Mouse (Mus musculus): ENCODE measurements at regions not wholly inside any gene's neighbourhood (a gene's known extent, or its start where the extent isn't known, plus 50 kb on each side); places are given as distances from the start of the nearest gene placed in this dataset.
"Not testable (repeated sequence)": the region's sequence is repeated elsewhere in the genome, so short reads cannot be mapped to it uniquely, and the experiment has no call there.

DNA sequence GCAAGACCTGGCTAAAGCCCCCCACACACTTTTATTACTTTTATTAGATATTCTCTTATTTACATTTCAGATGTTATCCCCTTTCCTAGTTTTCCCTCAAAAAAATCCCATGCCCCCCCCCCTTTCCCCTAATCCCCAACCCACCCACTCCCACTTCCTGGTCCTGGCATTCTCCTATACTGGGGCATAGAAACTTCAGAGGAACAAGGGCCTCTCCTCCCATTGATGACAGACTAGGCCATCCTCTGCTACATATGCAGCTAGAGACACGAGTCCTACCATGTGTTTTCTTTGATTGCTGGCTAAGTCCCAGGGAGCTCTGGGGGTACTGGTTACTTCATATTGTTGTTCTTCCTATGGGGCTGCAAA is 116.8 kb downstream of the Rfpl4b start:
- not testable (repeated sequence) for DNase-seq (ENCODE audit: low spot score in 2 of 2)

DNA sequence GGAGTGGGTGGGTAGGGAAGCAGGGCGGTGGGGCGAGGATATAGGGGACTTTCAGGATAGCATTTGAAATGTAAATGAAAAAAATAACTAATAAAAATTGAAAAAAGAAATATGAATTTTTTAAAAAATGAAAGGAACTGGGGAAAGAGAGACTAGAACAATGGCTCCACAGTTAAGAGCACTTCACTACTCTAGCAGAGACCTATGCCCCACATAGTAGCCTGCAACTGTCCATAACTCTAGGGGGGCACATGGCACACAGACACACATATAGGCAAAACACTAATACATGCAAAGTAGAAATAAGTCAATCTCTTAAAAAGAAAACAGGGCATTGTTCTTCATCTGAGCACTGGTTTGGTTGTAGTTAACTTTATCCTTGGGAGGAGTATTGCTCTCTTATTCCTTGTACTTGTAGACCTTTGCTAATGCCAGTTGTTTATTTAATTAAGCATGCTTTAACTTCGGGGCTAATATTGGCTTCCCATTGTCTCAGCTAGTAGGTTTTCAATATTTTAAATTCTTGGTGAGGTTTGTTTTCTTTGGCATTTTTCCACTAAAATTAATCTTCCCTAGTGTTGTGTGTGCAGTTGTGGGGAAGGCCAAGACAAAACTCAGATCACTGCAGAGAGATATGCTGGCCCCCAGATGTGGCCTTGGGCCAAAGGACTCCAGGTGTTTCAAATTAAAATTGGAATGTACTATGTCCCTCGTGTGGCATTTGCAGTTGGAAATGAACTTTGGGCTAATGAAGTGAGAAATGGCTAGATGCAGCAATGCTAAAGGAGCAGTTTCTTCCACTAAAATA is 117.4 kb downstream of the Rfpl4b start:
- DNase-seq (ENCODE audit: low spot score in 2 of 2), result peak; percentile 5 to 24

DNA sequence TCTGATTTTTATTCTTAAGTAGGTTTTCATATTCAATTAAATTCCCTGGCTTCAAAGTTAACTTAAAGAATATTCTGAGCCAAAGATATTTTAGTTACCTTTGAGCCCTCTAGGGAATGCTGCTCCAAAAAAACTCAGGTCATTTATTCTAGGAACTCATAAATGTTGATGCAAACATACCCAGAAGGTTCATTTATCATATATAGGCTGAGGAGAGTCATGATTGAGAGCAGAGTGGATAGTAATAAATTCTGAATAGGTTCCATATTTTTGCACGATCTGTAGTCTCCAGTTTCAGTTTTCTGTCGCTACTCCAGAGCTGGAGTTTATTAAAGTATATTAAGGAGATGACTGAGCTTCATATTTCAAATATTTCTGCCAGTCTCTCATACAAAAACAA is 144.1 kb downstream of the Rfpl4b start:
- DNase-seq (ENCODE audit: low spot score in 2 of 2), result no peak

DNA sequence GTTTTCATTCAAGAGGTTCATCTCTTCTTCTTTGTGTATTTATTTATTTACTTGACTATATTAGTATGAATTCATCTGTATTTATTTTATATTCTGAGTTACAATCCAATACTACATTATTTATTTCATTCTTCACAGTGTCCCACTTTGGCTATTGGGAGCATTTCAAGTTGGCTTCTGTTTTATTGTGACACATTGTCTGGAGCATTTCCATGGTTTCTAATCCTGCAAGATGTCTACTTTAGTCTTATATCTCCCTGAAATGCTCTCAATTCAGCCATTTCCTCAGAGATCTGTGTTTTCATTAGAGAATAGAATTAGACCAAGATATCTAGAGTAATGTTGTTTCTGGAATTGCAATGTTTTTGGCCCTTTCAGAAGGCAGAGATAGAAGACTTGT is 153.0 kb downstream of the Rfpl4b start:
- no peak for DNase-seq (ENCODE audit: low spot score in 2 of 2)

DNA sequence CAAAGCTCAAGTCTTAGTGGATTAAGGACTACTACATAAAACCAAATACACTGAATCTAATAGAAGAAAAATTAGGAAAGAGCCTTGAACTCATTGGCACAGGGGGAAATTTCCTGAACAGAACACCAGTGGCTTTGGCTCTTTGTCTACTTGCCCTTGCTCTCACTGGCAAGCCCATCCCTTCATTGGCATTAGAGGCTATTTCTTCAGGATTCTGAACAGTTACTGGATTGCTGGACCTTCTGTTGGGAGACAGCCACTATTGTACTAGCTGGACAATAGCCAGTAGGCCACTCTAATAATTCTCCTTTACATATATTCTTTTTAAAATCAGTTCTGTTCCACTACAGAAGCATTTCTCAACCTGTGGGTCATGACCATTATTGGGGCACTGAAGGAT is 153.7 kb downstream of the Rfpl4b start:
- DNase-seq (ENCODE audit: low spot score in 2 of 2), result no peak

DNA sequence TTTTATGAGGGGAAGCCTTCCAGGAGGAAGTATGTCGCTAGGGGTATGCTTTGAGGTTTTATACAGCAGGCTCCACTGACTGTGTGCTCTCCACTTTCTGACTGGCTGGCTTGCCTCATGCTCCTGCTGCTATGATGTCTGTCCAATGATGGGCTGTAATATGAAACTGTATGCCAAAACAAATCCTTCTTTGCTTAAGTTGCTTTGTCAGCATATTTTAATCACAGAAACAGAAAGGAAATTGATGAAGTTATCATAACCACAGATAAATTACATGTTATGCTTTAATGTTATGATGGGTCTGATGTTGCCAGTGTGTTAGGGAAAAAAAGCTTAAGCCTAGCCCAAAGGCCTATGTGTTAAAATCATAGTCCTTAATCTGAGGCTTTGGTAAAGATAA is 185.9 kb downstream of the Rfpl4b start:
- no peak for DNase-seq (ENCODE audit: low spot score in 2 of 2)

DNA sequence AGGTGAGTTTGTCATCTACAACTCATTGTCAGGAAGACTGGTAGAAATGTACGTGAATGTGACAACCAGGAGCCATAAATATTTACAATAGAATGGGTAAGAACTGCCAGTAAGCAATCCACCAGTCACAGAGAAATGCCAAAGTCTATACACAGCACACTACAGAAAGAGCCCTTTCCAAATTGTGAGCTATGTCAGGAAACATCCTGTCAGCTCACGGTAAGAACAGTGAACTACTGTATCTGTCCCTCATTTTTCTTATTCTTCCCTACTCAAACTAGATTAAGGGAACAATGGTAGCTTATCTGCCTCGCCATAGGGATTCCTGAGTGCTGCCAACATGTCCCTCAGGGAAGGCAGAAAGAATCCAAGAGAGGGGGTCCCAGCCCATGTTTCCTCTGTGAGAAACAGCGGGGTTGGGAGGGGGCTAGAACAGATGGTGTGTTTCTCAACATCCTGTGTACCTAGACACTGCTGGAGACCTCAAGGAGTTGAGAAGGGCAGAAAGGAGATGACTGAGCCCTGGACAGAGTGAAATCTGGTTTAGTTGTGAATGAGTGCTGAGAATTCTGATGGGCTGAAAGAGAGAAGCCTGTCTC is 191.6 kb downstream of the Rfpl4b start:
- no peak for DNase-seq (ENCODE audit: low spot score in 2 of 2)

DNA sequence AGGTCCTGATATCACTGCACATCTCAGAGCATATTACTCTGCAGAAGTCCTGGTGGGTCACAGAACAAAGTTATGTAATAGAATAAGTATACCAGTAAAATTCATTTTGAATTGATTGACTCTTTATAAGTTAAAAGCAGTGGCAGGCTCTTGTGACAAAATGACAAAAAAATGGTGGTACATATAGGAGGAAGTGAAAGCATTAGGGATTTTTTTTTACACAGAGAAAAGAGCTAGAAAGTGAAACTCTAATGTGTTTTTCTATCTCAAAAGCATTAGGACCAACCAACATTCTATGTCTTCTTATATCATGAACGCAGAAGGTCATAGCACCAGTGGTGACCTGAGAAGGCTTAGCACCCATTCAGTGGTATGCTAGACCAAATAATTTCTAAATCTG is 198.2 kb downstream of the Rfpl4b start:
- no peak for DNase-seq (ENCODE audit: low spot score in 2 of 2)

DNA sequence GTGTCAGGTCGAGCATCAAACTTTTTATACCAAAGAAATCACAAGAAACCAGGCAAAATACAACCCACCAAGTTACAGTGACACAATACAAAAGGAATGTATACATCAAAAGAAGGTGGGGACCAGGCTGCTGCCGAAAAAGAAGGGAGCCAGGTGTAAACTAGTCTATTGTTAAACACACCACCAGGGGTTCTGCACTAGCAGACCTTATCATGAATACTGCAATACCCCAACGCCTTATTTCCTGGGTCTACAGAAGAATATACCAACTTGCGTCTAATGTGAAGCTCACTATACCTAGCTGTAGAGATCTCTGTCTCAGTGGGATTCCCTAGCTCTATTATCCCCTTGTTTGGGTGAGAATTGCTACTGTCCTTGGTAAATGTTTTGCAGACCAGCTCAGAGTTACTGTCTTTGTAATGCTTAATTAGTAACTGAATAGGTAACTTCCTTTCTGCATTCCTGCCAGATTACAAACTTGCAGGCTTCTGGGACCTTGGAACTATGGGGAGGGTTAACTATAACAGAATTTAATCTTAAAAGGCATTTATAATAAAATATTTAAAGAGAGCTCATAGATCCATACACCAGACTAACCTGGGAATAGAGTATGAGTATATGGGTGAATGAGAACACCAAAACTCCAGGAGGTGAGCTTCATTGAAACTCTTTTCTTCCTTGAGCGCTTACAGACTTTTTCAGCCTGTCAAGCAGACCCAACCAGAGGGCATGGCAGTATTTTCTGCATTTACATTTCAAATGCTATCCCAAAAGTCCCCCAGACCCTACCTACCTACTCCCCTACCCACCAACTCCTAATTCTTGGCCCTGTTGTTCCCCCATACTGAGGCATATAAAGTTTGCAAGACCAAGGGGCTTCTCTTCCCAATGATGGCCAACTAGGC is 211.7 kb downstream of the Rfpl4b start:
- DNase-seq (ENCODE audit: low spot score in 2 of 2), result no peak

DNA sequence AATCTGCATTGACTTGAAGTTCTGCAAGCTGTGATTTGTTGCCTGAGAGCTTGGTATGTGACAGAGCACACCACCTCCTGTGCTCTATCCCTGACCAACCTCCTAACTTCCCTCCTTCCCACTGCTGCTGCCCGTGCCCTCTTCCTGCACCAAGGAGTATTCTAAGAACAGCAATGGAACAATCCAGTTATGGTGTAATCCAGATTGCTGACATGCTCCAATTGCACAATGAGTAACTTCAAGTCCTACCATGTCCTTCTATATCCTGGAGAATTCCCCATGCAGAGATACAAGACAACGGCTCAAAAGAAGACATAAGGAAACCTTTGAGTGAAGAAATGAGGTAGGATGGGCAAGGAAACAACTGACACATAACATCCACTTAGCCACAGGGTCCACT is 235.5 kb downstream of the Rfpl4b start:
- no peak for DNase-seq (ENCODE audit: low spot score in 2 of 2)

DNA sequence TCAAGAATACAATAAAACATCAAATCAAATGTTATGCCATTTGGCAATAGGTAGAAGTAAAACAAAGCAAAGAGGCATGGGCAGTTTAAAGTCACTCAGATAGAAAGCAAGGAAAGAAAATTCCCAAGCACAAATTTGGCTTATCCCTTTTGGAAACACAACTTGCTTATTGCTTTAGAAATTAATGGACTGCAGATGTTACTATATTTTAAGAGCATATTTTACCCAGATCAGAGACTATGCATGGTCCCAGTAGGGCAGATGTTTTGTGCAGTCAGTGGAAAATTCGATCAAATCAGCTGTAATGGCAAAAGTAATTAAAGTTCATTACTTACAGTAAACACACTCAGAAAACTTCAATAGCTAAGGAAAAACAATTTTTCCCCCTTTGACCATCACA is 245.9 kb downstream of the Rfpl4b start:
- DNase-seq (ENCODE audit: low spot score in 2 of 2), result no peak

DNA sequence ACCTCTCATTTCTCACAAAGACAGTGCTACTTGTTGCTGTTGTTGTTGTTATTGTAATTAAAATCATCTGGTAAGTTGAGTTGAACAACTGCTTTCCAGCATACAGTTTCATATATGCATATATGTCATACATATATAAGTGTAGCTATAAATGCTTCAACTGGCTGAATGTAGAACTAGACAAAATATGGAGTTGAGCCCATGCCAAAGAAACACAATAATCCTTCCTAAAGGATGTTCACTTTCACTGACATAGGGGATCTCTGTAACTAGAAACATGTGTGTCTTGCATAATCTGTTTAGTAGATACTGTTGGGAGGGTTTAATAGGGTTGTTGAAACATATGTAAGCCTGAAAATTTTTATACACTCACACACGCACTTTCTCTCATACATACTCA is 247.9 kb downstream of the Rfpl4b start:
- DNase-seq (ENCODE audit: low spot score in 2 of 2), result no peak

DNA sequence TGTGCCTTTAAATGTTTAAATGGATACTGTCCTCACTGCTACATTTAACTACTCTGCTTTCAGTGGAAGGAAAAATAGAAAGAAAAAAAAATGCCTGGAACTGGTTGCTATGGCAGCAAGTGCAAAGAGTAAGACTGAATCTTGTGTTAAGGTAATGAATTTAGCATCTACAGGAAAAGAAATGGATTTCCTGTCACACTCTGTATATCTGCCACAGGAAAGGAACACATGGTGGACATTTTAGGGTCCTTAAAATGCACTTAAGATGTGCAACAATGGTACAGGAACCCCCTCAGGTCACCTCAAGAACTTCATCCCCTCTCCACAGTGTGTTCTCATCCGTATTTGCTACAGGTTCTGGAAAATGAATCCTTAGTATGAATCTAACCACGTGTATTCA is 248.4 kb downstream of the Rfpl4b start:
- no peak for DNase-seq (ENCODE audit: low spot score in 2 of 2)

DNA sequence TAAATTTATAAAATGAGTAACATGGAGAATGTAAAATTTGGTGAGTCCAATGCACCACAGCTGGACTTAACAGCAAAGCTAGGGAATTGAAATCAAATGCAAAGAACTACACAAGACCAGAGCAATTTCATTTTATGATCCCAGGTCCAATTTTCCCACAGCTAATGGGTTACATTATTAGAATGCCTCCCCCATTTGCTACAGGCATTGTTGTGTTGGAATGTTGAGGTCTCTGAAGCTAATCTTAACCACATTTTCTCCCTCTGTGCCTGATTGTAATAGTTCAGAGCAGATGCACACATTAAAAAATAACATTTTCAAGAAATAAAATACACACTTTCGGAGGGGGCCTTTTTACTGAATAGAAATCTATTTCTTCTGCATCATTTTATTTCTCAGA is 254.3 kb downstream of the Rfpl4b start:
- DNase-seq (ENCODE audit: low spot score in 2 of 2), result no peak

DNA sequence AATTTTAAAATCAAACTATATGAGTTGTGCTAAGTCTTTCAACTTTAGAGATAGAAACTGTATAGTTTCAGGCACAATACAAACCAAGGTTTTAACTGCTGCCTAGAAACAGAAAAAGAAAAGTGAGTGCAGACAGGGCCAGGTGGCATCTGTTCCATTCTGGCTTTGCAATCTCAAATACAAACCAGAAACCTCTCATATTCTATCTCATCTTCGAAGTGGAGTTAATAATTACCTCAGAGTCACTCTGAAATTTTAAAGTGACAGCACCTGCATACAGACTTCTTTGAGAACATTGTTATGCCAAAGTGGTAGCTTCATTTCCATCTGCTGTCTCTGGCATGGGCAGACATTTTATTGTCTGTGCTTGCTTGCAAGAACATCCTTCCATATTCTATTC is 255.2 kb downstream of the Rfpl4b start:
- DNase-seq (ENCODE audit: low spot score in 2 of 2), result no peak

DNA sequence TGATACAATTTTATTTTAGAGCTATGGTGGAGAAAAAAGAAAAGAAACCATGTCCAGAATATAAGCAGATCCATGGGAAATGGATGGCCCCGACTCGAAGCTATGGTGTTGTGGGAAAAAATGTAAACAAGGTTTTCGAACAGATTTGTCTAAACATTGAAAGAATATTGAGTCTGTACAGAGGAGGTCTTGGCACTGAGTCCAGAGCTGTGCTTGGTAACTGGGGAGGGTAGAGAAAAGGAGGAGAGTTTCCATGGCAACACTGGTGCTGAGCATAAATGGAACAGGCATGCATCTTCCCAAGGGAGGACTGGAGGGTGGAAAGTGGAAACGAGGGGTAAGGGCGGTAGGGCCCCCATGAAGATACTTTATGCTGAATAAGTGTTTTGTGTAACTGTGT is 266.5 kb downstream of the Rfpl4b start:
- DNase-seq (ENCODE audit: low spot score in 2 of 2), result no peak

DNA sequence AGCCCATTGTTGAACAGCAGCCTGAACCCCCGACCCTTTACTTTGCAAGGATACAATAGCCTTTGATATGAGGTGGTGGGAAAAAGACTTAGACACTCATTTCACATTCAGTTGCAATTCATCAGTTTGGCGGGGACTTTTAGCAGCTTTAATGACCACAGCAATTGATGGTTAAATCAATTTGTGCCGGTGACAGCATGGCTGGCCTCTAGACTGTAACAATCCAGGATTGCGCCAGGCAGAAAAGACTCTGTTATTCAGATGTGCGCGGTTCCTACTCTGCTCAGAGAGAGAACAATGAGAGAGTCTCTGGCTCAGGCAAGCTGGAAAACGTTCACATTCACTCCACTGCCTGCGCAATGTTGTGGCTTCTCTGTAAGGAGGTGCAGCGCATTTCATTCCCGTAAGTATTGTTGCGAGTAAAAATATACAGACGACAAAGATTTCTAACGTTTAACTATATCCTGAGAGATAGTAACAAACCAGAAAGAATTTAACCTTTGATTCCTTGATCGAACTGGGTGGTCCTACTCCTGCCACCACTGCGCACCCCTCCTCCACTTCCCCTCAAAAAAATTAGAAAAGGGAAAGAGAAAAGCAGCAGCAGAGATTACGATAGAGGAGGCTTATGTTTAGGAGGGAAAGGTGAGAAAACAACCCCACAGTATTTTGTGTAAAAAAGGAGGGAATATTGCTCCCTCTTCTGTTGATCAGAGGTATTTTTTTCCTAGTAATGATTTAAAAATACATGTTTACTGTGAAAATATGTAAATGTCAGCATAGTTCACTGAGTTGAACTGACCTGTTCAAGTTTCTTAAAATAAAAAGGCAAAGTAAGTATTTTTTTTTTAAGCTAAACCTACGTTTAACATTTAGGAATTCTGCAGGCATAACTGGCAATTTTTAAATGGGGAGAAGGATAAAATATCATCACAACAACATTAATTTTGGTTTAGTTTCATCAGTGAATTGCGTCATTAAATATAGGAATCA is 267.6 kb downstream of the Rfpl4b start:
- DNase-seq (ENCODE audit: low spot score in 2 of 2), result peak in 1 of 2 experiments; percentile 7

DNA sequence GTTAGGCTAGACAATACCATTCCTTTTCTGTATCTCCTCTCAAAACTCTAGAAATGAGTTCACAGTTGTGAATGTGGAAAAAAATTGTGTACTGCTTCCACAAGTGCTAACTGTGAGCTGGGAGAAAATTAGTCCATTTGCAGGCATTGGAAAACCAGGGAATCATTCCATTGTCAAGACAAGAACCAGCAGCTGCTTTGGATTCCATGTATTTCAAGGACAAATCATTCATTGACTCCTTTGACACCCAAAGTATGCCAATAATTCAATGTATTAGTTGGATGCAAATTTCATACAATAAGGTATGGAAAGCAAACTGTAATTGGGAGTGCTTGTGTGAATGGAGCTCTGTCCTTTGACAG is 268.3 kb downstream of the Rfpl4b start:
- no peak for DNase-seq (ENCODE audit: low spot score in 2 of 2)

DNA sequence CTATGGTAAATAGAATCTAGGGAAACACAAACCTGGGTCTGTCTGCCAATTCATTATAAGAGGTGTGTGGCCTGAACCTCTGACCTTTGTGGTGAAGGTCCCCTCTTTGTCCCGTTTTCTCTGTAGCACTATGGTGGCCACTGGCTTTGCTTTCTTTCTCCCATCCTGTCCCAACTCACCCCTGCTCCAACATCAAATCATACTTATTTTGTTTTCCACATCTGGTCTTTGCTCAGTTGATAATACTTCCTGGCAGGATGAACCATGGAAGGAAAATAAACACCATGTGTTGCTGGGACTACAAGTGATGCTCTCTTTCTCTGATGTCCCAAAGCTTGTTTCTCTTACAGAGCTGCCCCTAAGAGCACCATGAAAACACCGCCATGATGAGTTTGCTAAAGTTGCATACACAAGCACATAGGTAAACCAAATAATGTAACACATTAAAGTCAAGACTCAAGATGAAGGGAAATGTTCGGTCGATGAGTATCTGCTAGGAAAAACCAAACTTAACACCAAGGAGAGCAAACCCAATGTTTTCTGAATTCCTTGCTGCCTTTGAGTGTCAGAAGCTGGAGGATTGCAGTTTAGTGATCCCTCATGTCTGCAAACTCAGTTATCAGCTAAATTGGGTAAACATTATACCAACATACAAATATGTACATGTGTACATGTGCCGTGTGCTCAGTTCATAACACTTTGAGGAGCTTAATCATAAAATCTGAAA is 269.1 kb downstream of the Rfpl4b start:
- no peak for DNase-seq (ENCODE audit: low spot score in 2 of 2)

DNA sequence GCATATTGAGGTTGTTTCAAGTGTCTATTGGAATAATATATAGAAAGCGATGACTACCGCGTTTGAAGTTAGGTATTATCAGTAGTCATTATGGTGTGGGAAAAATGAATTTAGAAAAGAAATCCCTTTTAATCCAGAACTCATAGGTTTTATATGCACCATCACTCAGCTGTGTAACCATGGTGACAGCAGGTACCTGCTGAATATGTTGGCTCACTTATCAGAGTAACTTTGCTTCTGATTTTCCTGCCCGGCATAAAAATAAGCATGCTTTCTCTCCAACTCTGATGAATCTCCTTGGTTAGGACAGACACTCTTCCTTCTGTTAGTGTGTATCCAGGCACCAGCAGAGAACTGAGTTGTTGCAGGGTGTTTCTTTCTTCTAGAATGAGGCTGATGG is 281.5 kb downstream of the Rfpl4b start:
- DNase-seq (ENCODE audit: low spot score in 2 of 2), result no peak

DNA sequence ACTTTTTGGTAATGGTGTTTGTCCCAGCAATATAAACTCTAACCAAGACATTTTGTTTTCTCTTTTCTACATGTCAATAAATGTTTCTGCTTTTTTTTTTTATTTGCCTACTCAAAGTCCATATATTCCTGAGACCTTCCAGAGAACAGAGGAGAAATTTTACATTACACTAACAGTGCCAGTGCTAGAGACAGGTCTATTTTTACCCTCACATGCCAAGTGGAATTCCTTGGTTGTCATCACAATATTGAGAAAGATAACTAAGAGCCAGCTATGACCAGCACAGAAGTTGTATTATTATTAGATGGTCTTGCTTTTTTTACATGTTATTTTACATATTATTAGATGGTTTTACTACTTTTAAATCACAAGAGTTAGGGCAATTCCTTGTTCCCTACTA is 282.8 kb downstream of the Rfpl4b start:
- DNase-seq (ENCODE audit: low spot score in 2 of 2), result no peak
